In genomic region chr11:118507904-118508303, GRCm38 (mm10) we compare ENCODE assay signal across 9 mouse cellular contexts. TPM values are rescaled to one million over a fixed set of nuclear protein-coding genes. Genes with fewer than 3 reads are reported as not detected.
DNase-seq lines count a peak whose midpoint lies in the region; ATAC-seq and TF ChIP-seq lines count a peak whose summit lies in the region.
"Had no signal": no experiment of that assay in that cellular context is flagged by ENCODE, and none has a peak within 500 bp of the region (broad histone marks: within the 10 kb centered on the region; RNA-seq: fewer than 3 reads in every experiment).

No protein-coding gene starts in this region.

- H3K4me3 ChIP-seq in lung, embryonic 14.5 days (ENCODE audit: low read depth, low read length): no peak overlapping the region
- H3K4me3 ChIP-seq: stomach, embryonic 15.5 days had no signal

- H3K27ac ChIP-seq in lung, embryonic 14.5 days (ENCODE audit: low read depth): no peak overlapping the region
- H3K27ac ChIP-seq: stomach, embryonic 15.5 days had no signal

- no peak for ATAC-seq in lung, embryonic 14.5 days (ENCODE audit: insufficient read depth)

- H3K27me3 ChIP-seq in lung, embryonic 14.5 days (ENCODE audit: insufficient read depth, low read length): peaks cover 16% of the 10 kb centered on the region

- H3K9me3 ChIP-seq in lung, embryonic 14.5 days (ENCODE audit: low read depth, low read length): no peaks in the 10 kb centered on the region
- H3K9me3 ChIP-seq: stomach, embryonic 15.5 days had no signal

- H3K9ac ChIP-seq in lung, embryonic 14.5 days: no peak overlapping the region
- H3K9ac ChIP-seq: stomach, embryonic 15.5 days had no signal

- no peak overlapping the region for H3K4me2 ChIP-seq in lung, embryonic 14.5 days
- H3K4me2 ChIP-seq: stomach, embryonic 15.5 days had no signal

- H3K4me1 ChIP-seq in lung, embryonic 14.5 days (ENCODE audit: insufficient read depth): peaks cover 7% of the 10 kb centered on the region; the same call in 1 of the 2 replicates

- 30% methylated on average over 5 of the region's 5 CpGs for WGBS in lung, embryonic 14.5 days

- DNase-seq in A20 (ENCODE audit: low read depth, low spot score) (peak; percentile 52), R1 (ENCODE audit: low read depth, low spot score) (peak; percentile 58)
- DNase-seq in cerebellum, postnatal 25 days: peak; percentile 91 to 92
- peak; percentile 50 for DNase-seq in gastrocnemius, postnatal 25 days
- peak; percentile 86 for DNase-seq in kidney, postnatal 4 days
- peak; percentile 87 for DNase-seq in lung, embryonic 14.5 days
- DNase-seq in retina, postnatal 7 days (ENCODE audit: low read depth, low spot score): peak; percentile 74
- peak; percentile 74 for DNase-seq in urinary bladder, postnatal 25 days (ENCODE audit: low spot score)

- H3K36me3 ChIP-seq in lung, embryonic 14.5 days (ENCODE audit: insufficient read depth): no peaks in the 10 kb centered on the region
- H3K36me3 ChIP-seq: stomach, embryonic 15.5 days had no signal

- TF ChIP-seq CTCF in lung, embryonic 14.5 days (IDR thresholded peaks at IDR 0.05; ENCODE audit: low read depth): peak; percentile 99

RNA-seq across cellular contexts. Expression of gene Engase, which starts 31.3 kb away (rescaled TPM):
- total RNA-seq in gastrocnemius, postnatal 25 days (2021): 1 to 10 TPM; 5.4 to 9.5 TPM
- polyA plus RNA-seq in lung, embryonic 14.5 days (2014; fragmentation: Nextera tagmentation; extraction: Ambion mirVana): 7.0 and 10.5 TPM in 2 replicates
